Mouse (Mus musculus) lung, postnatal 0 days (tissue): ENCODE results near the gene Psmd13.

Experiments used
- CTCF ChIP-seq: IDR thresholded peaks from 2 replicates; pipeline ENCODE4 v1.5.1; 2016; ENCODE audit warnings: antibody characterized with exemption, mild to moderate bottlenecking
- EP300 ChIP-seq: IDR thresholded peaks from 2 replicates; pipeline ENCODE4 v1.6.1; 2016; ENCODE audit warnings: antibody characterized with exemption, mild to moderate bottlenecking, control low read depth

DNA sequence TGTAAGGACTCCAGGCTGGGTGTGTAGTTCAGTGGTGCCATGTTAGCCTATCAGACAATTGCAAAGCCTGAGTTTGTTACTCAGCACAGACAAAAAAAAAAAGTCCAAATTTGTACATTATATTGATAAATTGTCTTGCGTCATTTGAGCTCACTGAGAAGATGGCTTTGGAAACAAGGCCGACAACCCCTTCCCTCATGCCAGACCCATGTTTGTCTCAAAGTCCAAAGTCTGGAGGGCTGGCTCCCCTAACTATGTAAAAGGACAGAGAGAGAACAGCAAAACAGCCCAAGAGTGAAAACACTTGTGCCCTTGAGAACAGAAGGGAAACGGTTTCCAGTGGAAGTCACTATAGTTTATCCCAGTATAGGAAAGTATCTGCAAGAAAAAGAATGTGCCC is 1.3 kb upstream of the Psmd13 start:
- TF ChIP-seq CTCF (no peak), EP300 (no peak)
